Mouse (Mus musculus): ENCODE results near the gene Atg7.

DNA sequence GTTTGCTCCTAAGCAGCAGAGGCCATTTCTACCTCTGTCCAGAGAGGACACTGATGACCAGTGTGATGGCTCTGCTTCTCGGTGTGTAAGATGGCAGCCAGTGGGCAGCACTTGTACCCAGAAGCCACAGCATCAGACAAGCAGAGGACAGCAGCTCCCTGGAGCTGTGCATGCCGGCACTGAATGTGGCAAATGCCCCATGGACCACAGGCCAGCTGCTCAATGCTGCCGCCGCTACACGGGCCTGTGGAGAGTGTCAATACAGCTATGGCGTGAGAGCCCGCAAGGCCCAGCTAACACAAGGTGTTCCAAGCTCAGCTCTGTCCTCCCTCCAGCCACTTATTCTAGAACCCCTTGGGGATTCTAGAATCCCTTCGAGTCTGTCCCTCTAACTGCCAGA lies 221.5 kb downstream of the Atg7 start:
- no peak for TF ChIP-seq POLR2A (IDR thresholded peaks at IDR 0.05; ENCODE audit: borderline replicate concordance, control insufficient read depth, low read depth, low read length)
- TF ChIP-seq CTCF (IDR thresholded peaks at IDR 0.05; ENCODE audit: control insufficient read depth, insufficient read depth, low read length) = no peak
